In genomic region chr16:34241936-34242729, GRCm38 (mm10) we compare ENCODE assay signal across 15 mouse cellular contexts.
A peak's percentile ranks its signal among the peaks of the same experiment; 100 is the strongest.
DNase-seq lines count a peak whose midpoint lies in the region; ATAC-seq and TF ChIP-seq lines count a peak whose summit lies in the region.
"Had no signal": no experiment of that assay in that cellular context is flagged by ENCODE, and none has a peak within 500 bp of the region (broad histone marks: within the 10 kb centered on the region; RNA-seq: fewer than 3 reads in every experiment).

No protein-coding gene starts in this region.

- ATAC-seq in erythroblast, adult 5-6 weeks (replicated peaks; ENCODE audit: low FRiP score, poor library complexity, severe bottlenecking) = no peak
- ATAC-seq in forebrain, embryonic 16.5 days = no peak
- ATAC-seq: forebrain, embryonic 14.5 days; midbrain, embryonic 15.5 days had no signal

- peaks cover 25% of the 10 kb centered on the region for H3K4me1 ChIP-seq in cortical plate, adult 2 months (ENCODE audit: control insufficient read depth, insufficient read depth, low read length)
- H3K4me1 ChIP-seq in cerebellum, adult 2 months (ENCODE audit: control insufficient read depth, insufficient read depth, low read length) = peaks cover 9% of the 10 kb centered on the region
- no peaks in the 10 kb centered on the region for H3K4me1 ChIP-seq in forebrain, embryonic 16.5 days (replicated peaks; ENCODE audit: control insufficient read depth, insufficient read depth, low read length)
- H3K4me1 ChIP-seq: hindbrain, embryonic 12.5 days; midbrain, embryonic 15.5 days; neural tube, embryonic 12.5 days had no signal

- DNase-seq in frontal cortex, adult 2 months (ENCODE audit: extremely low spot score in 1 of 2, low spot score in 1 of 2) = peak; percentile 86 to 92
- DNase-seq in layer of hippocampus, postnatal 25 days (ENCODE audit: extremely low spot score in 1 of 2, low spot score in 1 of 2) = peak; percentile 70 to 75
- DNase-seq in lung, postnatal 14 days = peak; percentile 26
- DNase-seq in retina, postnatal 1 day = no peak
- no peak for DNase-seq in cerebellum, adult 2 months
- DNase-seq: adrenal gland, postnatal 36 days; cerebellum, adult 11 months; kidney, adult 11 months had no signal

- no peaks in the 10 kb centered on the region for H3K27me3 ChIP-seq in cerebellum, adult 2 months (ENCODE audit: control insufficient read depth, insufficient read depth, low read length)
- no peaks in the 10 kb centered on the region for H3K27me3 ChIP-seq in forebrain, embryonic 16.5 days (replicated peaks; ENCODE audit: control insufficient read depth, insufficient read depth, low read length)
- H3K27me3 ChIP-seq: hindbrain, embryonic 12.5 days; midbrain, embryonic 15.5 days; neural tube, embryonic 12.5 days had no signal

- H3K36me3 ChIP-seq in forebrain, embryonic 16.5 days (ENCODE audit: control insufficient read depth, insufficient read depth) = no peaks in the 10 kb centered on the region

- H3K4me3 ChIP-seq in cortical plate, adult 2 months (ENCODE audit: insufficient read depth, low read length) = no peak overlapping the region
- no peak overlapping the region for H3K4me3 ChIP-seq in cerebellum, adult 2 months (replicated peaks; ENCODE audit: insufficient read depth, low read depth, low read length)
- H3K4me3 ChIP-seq in forebrain, embryonic 16.5 days (replicated peaks; ENCODE audit: low read length) = no peak overlapping the region
- H3K4me3 ChIP-seq: hindbrain, embryonic 12.5 days; midbrain, embryonic 15.5 days; neural tube, embryonic 12.5 days had no signal

- TF ChIP-seq CTCF in cortical plate, adult 2 months (IDR thresholded peaks at IDR 0.05; ENCODE audit: extremely low read depth, insufficient read depth, low read length) = no peak
- TF ChIP-seq CTCF in cerebellum, adult 2 months (IDR thresholded peaks at IDR 0.05; ENCODE audit: borderline replicate concordance, insufficient read depth, low read depth, low read length) = no peak

- no peak overlapping the region for H3K4me2 ChIP-seq in forebrain, embryonic 16.5 days (ENCODE audit: low read length)
- H3K4me2 ChIP-seq: hindbrain, embryonic 12.5 days; midbrain, embryonic 15.5 days; neural tube, embryonic 12.5 days had no signal

- 0 out of 2 replicates have a peak, but pooled peaks have one; percentile 24 for TF ChIP-seq POLR2A in cortical plate, adult 2 months (IDR thresholded peaks at IDR 0.05; ENCODE audit: extremely low read depth, insufficient read depth, low read length)
- no peak for TF ChIP-seq POLR2A in cerebellum, adult 2 months (IDR thresholded peaks at IDR 0.05; ENCODE audit: borderline replicate concordance, insufficient read depth, low read length)

- peak overlapping the region; percentile 61 for H3K27ac ChIP-seq in cortical plate, adult 2 months (ENCODE audit: insufficient read depth, low read length)
- H3K27ac ChIP-seq in cerebellum, adult 2 months (ENCODE audit: insufficient read depth, low read length) = no peak overlapping the region
- H3K27ac ChIP-seq in forebrain, embryonic 16.5 days (ENCODE audit: low read length) = no peak overlapping the region
- H3K27ac ChIP-seq: hindbrain, embryonic 12.5 days; midbrain, embryonic 15.5 days; neural tube, embryonic 12.5 days had no signal

- H3K9ac ChIP-seq in forebrain, embryonic 16.5 days (replicated peaks; ENCODE audit: low read depth, low read length) = no peak overlapping the region
- H3K9ac ChIP-seq: hindbrain, embryonic 12.5 days; midbrain, embryonic 15.5 days; neural tube, embryonic 12.5 days had no signal

- H3K9me3 ChIP-seq in forebrain, embryonic 16.5 days (ENCODE audit: control insufficient read depth, low read length) = no peaks in the 10 kb centered on the region
- H3K9me3 ChIP-seq: hindbrain, embryonic 12.5 days; midbrain, embryonic 15.5 days; neural tube, embryonic 12.5 days had no signal

- 81% methylated on average over 16 of the region's 16 CpGs for WGBS in cerebellum, adult 2 months
- 93% methylated on average over 16 of the region's 16 CpGs for WGBS in forebrain, embryonic 16.5 days

Comparison
In these comparisons a context has a peak if more than half of its experiments do, and no peak if none do; other contexts are left out.
1. DNase-seq: peak in frontal cortex, adult 2 months (2 of 2), layer of hippocampus, postnatal 25 days (2 of 2) and lung, postnatal 14 days (single experiment); none in retina, postnatal 1 day (single experiment) and cerebellum, adult 2 months (0 of 2).